Comparison of ENCODE assay signal across 13 mouse cellular contexts in the genomic region with DNA sequence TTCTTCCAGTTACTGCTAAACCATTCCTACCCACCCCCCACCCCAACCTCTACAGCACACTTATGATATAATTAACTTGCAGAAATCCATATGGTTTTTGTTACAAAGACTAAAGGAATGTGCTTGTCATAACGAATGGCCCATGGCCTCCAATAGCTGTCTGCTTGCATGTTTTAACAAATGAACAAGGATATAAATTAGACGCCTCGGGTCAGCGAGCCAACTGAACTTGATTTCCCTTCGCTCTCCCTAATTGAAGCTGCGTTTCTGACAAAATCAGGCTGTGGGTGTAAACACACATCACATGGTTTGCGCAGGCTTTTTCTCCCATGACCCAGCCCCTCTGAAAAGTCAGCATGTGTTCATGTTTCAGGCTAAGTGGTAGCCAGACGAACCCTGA.
DNase-seq lines count a peak whose midpoint lies in the region; ATAC-seq and TF ChIP-seq lines count a peak whose summit lies in the region.
"Had no signal": no experiment of that assay in that cellular context is flagged by ENCODE, and none has a peak within 500 bp of the region (broad histone marks: within the 10 kb centered on the region; RNA-seq: fewer than 3 reads in every experiment).

No protein-coding gene starts in this region.

- H3K4me2 ChIP-seq in lung, embryonic 16.5 days (ENCODE audit: low read depth, low read length), result no peak overlapping the region
- no peak overlapping the region for H3K4me2 ChIP-seq in embryonic facial prominence, embryonic 15.5 days (replicated peaks)
- H3K4me2 ChIP-seq in kidney, postnatal 0 days (ENCODE audit: low read length), result no peak overlapping the region
- H3K4me2 ChIP-seq in stomach, embryonic 16.5 days (ENCODE audit: low read depth, low read length), result no peak overlapping the region
- H3K4me2 ChIP-seq: forebrain, embryonic 15.5 days; neural tube, embryonic 12.5 days had no signal

- H3K9ac ChIP-seq in lung, embryonic 16.5 days (ENCODE audit: low read length), result no peak overlapping the region
- no peak overlapping the region for H3K9ac ChIP-seq in embryonic facial prominence, embryonic 15.5 days
- no peak overlapping the region for H3K9ac ChIP-seq in kidney, postnatal 0 days (ENCODE audit: low read depth, low read length)
- no peak overlapping the region for H3K9ac ChIP-seq in stomach, embryonic 16.5 days (ENCODE audit: low read length)
- H3K9ac ChIP-seq: forebrain, embryonic 15.5 days; neural tube, embryonic 12.5 days had no signal

- DNase-seq in lung, postnatal 14 days, result no peak
- peak; percentile 94 for DNase-seq in kidney, postnatal 0 days (ENCODE audit: low spot score)
- no peak for DNase-seq in urinary bladder, postnatal 25 days (ENCODE audit: low spot score)
- no peak for DNase-seq in cerebellum, adult 11-12 months
- DNase-seq: adrenal gland, adult 8-10 months; cerebellum, adult 2 months had no signal

- ATAC-seq in lung, embryonic 16.5 days (ENCODE audit: low read depth), result peak; percentile 93
- ATAC-seq in embryonic facial prominence, embryonic 15.5 days (ENCODE audit: insufficient number of reproducible peaks, low FRiP score, low TSS enrichment, low read depth), result peak; percentile 57
- peak; percentile 63 for ATAC-seq in kidney, postnatal 0 days (replicated peaks; ENCODE audit: low FRiP score, low read depth)
- peak; percentile 90 for ATAC-seq in stomach, embryonic 16.5 days (ENCODE audit: insufficient read depth, low FRiP score)
- ATAC-seq: forebrain, embryonic 15.5 days; hindbrain, postnatal 0 days had no signal

- WGBS in lung, embryonic 16.5 days, result 42% methylated on average over 8 of the region's 8 CpGs
- 13% methylated on average over 8 of the region's 8 CpGs for WGBS in embryonic facial prominence, embryonic 15.5 days
- WGBS in kidney, postnatal 0 days, result 20% methylated on average over 8 of the region's 8 CpGs
- 33% methylated on average over 8 of the region's 8 CpGs for whole genome bisulfite sequencing in stomach, embryonic 16.5 days

- H3K27ac ChIP-seq in lung, embryonic 16.5 days (ENCODE audit: low read length), result peak overlapping the region; percentile 85
- H3K27ac ChIP-seq in embryonic facial prominence, embryonic 15.5 days (replicated peaks), result peak overlapping the region; percentile 68
- peak overlapping the region; percentile 89; the same call in 1 of the 2 replicates for H3K27ac ChIP-seq in kidney, postnatal 0 days
- peak overlapping the region; percentile 97 for H3K27ac ChIP-seq in stomach, embryonic 16.5 days (ENCODE audit: low read length)
- H3K27ac ChIP-seq: forebrain, embryonic 15.5 days; hindbrain, postnatal 0 days; neural tube, embryonic 12.5 days had no signal

- no peaks in the 10 kb centered on the region for H3K9me3 ChIP-seq in lung, embryonic 16.5 days (ENCODE audit: control insufficient read depth, low read length)
- no peaks in the 10 kb centered on the region for H3K9me3 ChIP-seq in embryonic facial prominence, embryonic 15.5 days (replicated peaks)
- no peaks in the 10 kb centered on the region for H3K9me3 ChIP-seq in kidney, postnatal 0 days (replicated peaks; ENCODE audit: low read length)
- no peaks in the 10 kb centered on the region for H3K9me3 ChIP-seq in stomach, embryonic 16.5 days (replicated peaks; ENCODE audit: control insufficient read depth, low read length)
- H3K9me3 ChIP-seq: forebrain, embryonic 15.5 days; neural tube, embryonic 12.5 days had no signal

- no peaks in the 10 kb centered on the region for H3K36me3 ChIP-seq in lung, embryonic 16.5 days (ENCODE audit: control insufficient read depth, insufficient read depth, low read length)
- no peaks in the 10 kb centered on the region for H3K36me3 ChIP-seq in embryonic facial prominence, embryonic 15.5 days
- no peaks in the 10 kb centered on the region for H3K36me3 ChIP-seq in kidney, postnatal 0 days (ENCODE audit: insufficient read depth, low read length)
- H3K36me3 ChIP-seq in stomach, embryonic 16.5 days (ENCODE audit: control insufficient read depth, insufficient read depth, low read length), result no peaks in the 10 kb centered on the region
- H3K36me3 ChIP-seq: forebrain, embryonic 15.5 days; G1E; neural tube, embryonic 12.5 days had no signal

- no peak for TF ChIP-seq CTCF in kidney, postnatal 0 days (IDR thresholded peaks at IDR 0.05; ENCODE audit: low read depth)

- no peak overlapping the region for H3K4me3 ChIP-seq in lung, embryonic 16.5 days (ENCODE audit: low read length)
- no peak overlapping the region for H3K4me3 ChIP-seq in embryonic facial prominence, embryonic 15.5 days (replicated peaks)
- H3K4me3 ChIP-seq in kidney, postnatal 0 days (replicated peaks; ENCODE audit: low read depth, low read length), result no peak overlapping the region
- H3K4me3 ChIP-seq in stomach, embryonic 16.5 days (replicated peaks; ENCODE audit: low read length), result no peak overlapping the region
- H3K4me3 ChIP-seq: forebrain, embryonic 15.5 days; neural tube, embryonic 12.5 days had no signal

- H3K4me1 ChIP-seq in lung, embryonic 16.5 days (replicated peaks; ENCODE audit: control insufficient read depth, insufficient read depth, low read length), result peaks cover 11% of the 10 kb centered on the region
- H3K4me1 ChIP-seq in embryonic facial prominence, embryonic 15.5 days, result peaks cover 30% of the 10 kb centered on the region
- no peaks in the 10 kb centered on the region for H3K4me1 ChIP-seq in kidney, postnatal 0 days (replicated peaks; ENCODE audit: insufficient read depth, low read length)
- peaks cover 11% of the 10 kb centered on the region; the same call in 1 of the 2 replicates for H3K4me1 ChIP-seq in stomach, embryonic 16.5 days (ENCODE audit: control insufficient read depth, insufficient read depth, low read length)
- H3K4me1 ChIP-seq: neural tube, embryonic 12.5 days had no signal

- no peaks in the 10 kb centered on the region for H3K27me3 ChIP-seq in lung, embryonic 16.5 days (ENCODE audit: control insufficient read depth, insufficient read depth, low read depth, low read length)
- no peaks in the 10 kb centered on the region for H3K27me3 ChIP-seq in embryonic facial prominence, embryonic 15.5 days
- H3K27me3 ChIP-seq in kidney, postnatal 0 days (ENCODE audit: insufficient read depth, low read length), result no peaks in the 10 kb centered on the region
- H3K27me3 ChIP-seq in stomach, embryonic 16.5 days (ENCODE audit: control insufficient read depth, insufficient read depth, low read length), result no peaks in the 10 kb centered on the region
- H3K27me3 ChIP-seq: forebrain, embryonic 15.5 days; neural tube, embryonic 12.5 days had no signal
